Mouse (Mus musculus) hindbrain, embryonic 16.5 days (tissue): ENCODE measurements around the gene Dusp15. TPM values are rescaled to one million over a fixed set of nuclear protein-coding genes. Genes with fewer than 3 reads are reported as not detected.

Experiments
- ATAC-seq: fragments of 200-750 bp; cut with Nextera tagmentation; 2 replicates; pipeline ENCODE4 v1.8.0; 2017; ENCODE audit warnings: moderate TSS enrichment, moderate library complexity
- H3K27ac ChIP-seq: fragments of 300-500 bp; sonication (generic); 2 replicates; pipeline ENCODE4 v1.5.1; 2014; ENCODE audit warnings: low read depth, mild to moderate bottlenecking, control low read depth, low read length, moderate library complexity
- H3K27me3 ChIP-seq: fragments of 300-500 bp; sonication (generic); replicated peaks from 2 replicates; pipeline ENCODE4 v1.6.1; 2014; ENCODE audit warnings: low read length; ENCODE audit not compliant: control insufficient read depth, insufficient read depth
- H3K36me3 ChIP-seq: fragments of 300-500 bp; sonication (generic); 2 replicates; pipeline ENCODE4 v1.6.1; 2014; ENCODE audit warnings: mild to moderate bottlenecking, low read length, moderate library complexity, mixed read lengths; ENCODE audit not compliant: control insufficient read depth, insufficient read depth
- H3K4me1 ChIP-seq: fragments of 300-500 bp; sonication (generic); 2 replicates; pipeline ENCODE4 v1.6.1; 2014; ENCODE audit warnings: low read depth, low read length; ENCODE audit not compliant: control insufficient read depth, insufficient read depth
- H3K4me2 ChIP-seq: fragments of 300-500 bp; sonication (generic); 2 replicates; pipeline ENCODE4 v1.6.1; 2014; ENCODE audit warnings: mild to moderate bottlenecking, low read length, control low read depth, moderate library complexity
- H3K4me3 ChIP-seq: fragments of 300-500 bp; sonication (generic); 2 replicates; pipeline ENCODE4 v1.5.1; 2014; ENCODE audit warnings: mild to moderate bottlenecking, low read length, control low read depth, moderate library complexity
- H3K9ac ChIP-seq: fragments of 300-500 bp; sonication (generic); 2 replicates; pipeline ENCODE4 v1.6.1; 2014; ENCODE audit warnings: low read depth, mild to moderate bottlenecking, control low read depth, low read length, moderate library complexity
- H3K9me3 ChIP-seq: fragments of 300-500 bp; sonication (generic); 2 replicates; pipeline ENCODE4 v1.6.1; 2014; ENCODE audit warnings: mild to moderate bottlenecking, low read length, moderate library complexity; ENCODE audit not compliant: control insufficient read depth
- WGBS: fragments of 180-500 bp; shearing (Covaris S2); extraction: QIAGEN DNeasy Blood & Tissue Kit; methylation state at CpG from one replicate; pipeline ENCODE4 v1.1.7; 2014; 5-methylcytosine and 5-hydroxymethylcytosine counted together
- polyA plus RNA-seq: library from polyadenylated mRNA; unstranded; fragments of >200 nt; fragmentation: Nextera tagmentation; extraction: Ambion mirVana; gene quantifications from 2 replicates; pipeline ENCODE4 v1.2.1, GENCODE M21; 2015

The Dusp15 gene
- polyA plus RNA-seq, 1 experiment from 2014 or later = 13.6 TPM

- peak; percentile 27; the same call in 1 of the 2 replicates for ATAC-seq
- peak overlapping the region; percentile 84 for H3K27ac ChIP-seq
- no peaks in the 10 kb centered on the region for H3K9me3 ChIP-seq
- 10% methylated on average over 13 of the region's 13 CpGs for WGBS
- peak overlapping the region; percentile 95 for H3K9ac ChIP-seq
- peaks cover 14% of the 10 kb centered on the region for H3K4me1 ChIP-seq
- no peaks in the 10 kb centered on the region; the same call in 1 of the 2 replicates for H3K27me3 ChIP-seq
- H3K4me3 ChIP-seq = peak overlapping the region; percentile 85
- peak overlapping the region; percentile 86 for H3K4me2 ChIP-seq
- no peaks in the 10 kb centered on the region for H3K36me3 ChIP-seq
Measured at GRCm38 (mm10) chr2:152951850-152952720, 587 bp upstream of the Dusp15 start.

DNA sequence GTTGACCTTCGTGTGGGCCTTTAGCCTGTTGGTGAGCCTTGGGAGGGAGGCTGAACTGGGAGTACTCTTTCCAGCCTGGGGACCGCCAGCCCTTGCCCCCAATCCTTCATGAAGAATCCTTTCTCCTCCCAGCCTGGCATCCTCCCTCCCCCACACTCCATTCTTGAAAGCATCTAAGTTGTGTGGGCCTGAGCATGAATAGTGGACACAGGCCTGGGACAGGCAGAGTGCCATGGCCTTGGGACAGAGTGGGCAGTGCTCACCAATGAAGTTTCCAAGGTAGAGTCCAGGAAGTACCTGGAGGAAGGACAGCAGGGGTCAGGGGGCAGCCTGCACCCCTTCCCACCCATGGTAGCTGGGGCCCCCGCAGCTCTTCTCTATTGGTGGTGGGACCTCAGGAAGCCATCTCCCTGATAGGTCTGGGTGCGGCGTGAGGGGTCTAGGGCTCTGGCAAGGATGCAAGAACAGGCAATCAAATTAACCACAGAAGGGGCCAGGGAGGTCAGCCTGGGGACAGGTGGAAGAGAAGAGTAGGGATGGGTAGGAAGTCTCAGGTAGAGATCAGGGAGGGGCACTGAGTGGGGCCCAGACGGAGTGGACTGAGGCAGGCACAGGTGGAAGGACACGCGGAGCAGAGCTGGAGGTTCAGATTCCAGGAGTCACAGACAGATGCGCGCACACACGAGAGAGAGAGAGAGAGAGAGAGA, 987 bp downstream of the Dusp15 start:
- ATAC-seq = no peak
- Histone ChIP-seq H3K4me3 (peak overlapping the region; percentile 85), H3K9ac (peak overlapping the region; percentile 95), H3K27me3 (peaks cover under 1% of the 10 kb centered on the region), H3K4me2 (peak overlapping the region; percentile 86), H3K27ac (no peak overlapping the region), H3K4me1 (peaks cover 14% of the 10 kb centered on the region), H3K9me3 (no peaks in the 10 kb centered on the region), H3K36me3 (no peaks in the 10 kb centered on the region)
- WGBS = 36% methylated on average over 11 of the region's 11 CpGs

DNA sequence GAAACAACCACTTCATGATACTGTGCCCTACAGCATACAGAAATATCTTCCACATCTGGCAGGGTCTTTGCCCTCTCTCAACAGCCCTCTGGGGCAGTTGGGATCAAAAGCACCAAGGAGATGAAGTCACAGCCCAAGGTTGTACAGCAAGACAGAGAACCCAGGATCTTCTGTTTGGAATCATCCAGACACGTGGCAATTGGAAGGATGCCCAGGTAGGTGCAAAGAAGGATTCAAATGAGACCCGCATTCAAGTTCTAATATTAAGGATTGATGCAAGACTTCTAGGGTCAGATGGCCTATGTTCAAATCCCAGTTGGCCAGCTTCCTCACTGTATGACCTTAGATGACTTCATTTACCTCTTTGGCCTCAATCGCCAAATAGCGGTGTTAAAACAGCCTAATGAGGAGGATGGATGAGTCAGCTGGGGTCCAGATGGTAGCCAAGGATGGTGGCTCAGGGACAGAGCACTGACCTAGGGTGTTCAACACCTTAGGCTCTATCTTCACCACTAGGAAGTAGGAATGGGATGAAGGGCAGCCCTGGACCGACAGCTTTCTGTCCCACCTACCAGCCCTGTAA, 3.0 kb downstream of the Dusp15 start:
- peaks cover 15% of the 10 kb centered on the region for H3K27me3 ChIP-seq

DNA sequence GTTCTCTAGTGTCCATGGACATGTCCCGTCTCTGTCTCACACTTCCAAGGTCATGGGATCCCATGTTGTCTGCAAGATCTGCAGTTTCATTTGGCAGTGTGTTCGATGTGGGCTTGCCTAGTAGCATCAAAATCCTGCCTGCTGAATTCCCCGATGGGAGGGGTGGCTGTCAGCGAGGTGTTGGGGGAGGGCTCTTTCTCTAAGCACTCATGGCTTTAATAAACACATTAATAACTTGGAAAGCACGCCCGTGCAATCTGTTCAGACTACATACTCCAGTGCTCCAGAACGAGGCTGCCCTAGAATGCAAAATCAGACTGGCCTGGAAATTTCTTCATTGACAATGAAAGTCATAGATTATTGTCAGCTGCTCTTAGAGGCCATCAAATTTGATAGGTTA, 4.4 kb downstream of the Dusp15 start:
- Histone ChIP-seq H3K27me3 (peaks cover 23% of the 10 kb centered on the region), H3K4me1 (peaks cover 24% of the 10 kb centered on the region), H3K4me3 (no peak overlapping the region), H3K9me3 (no peaks in the 10 kb centered on the region), H3K9ac (no peak overlapping the region), H3K27ac (no peak overlapping the region), H3K4me2 (no peak overlapping the region), H3K36me3 (no peaks in the 10 kb centered on the region)
- WGBS = 36% methylated on average over 7 of the region's 7 CpGs
- no peak for ATAC-seq

More for the DNA sequence above, 3.0 kb downstream of the Dusp15 start:
- Histone ChIP-seq H3K27ac (no peak overlapping the region), H3K4me1 (peaks cover 14% of the 10 kb centered on the region), H3K9me3 (no peaks in the 10 kb centered on the region), H3K36me3 (no peaks in the 10 kb centered on the region), H3K4me2 (no peak overlapping the region), H3K9ac (no peak overlapping the region), H3K4me3 (no peak overlapping the region)
- WGBS = 86% methylated on average over 5 of the region's 5 CpGs
- ATAC-seq = no peak

- H3K9ac ChIP-seq = no peak overlapping the region
- no peaks in the 10 kb centered on the region for H3K36me3 ChIP-seq
- no peak overlapping the region for H3K4me3 ChIP-seq
- WGBS = 66% methylated on average over 9 of the region's 9 CpGs
- peaks cover 33% of the 10 kb centered on the region for H3K27me3 ChIP-seq
- no peak for ATAC-seq
- H3K4me1 ChIP-seq = peaks cover 13% of the 10 kb centered on the region
- no peak overlapping the region for H3K27ac ChIP-seq
- no peak overlapping the region for H3K4me2 ChIP-seq
- H3K9me3 ChIP-seq = no peaks in the 10 kb centered on the region
Measured at GRCm38 (mm10) chr2:152944013-152944412, 7.5 kb downstream of the Dusp15 start.

DNA sequence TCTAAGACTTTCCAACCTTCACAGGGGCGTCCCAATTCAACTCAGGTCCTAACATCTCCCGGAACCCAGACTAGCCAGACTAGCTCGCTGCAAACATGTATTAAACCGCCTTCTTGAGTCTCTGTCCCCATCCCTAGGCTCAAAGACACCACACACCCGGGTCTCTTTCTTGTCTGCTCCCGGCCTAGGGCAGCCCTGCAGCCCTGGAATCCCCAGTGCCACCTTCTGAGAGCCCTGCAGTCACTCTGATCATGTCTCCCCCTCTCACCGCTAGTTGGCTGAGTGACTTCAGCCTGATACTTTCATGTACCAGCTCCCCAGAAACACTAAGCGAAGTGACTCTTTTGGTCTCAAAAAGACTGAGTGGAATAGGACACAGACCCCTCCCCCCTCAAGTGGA, 7.9 kb downstream of the Dusp15 start:
- Histone ChIP-seq H3K27ac (no peak overlapping the region), H3K27me3 (peaks cover 33% of the 10 kb centered on the region), H3K4me2 (peak overlapping the region; percentile 91), H3K4me1 (peaks cover 13% of the 10 kb centered on the region), H3K4me3 (peak overlapping the region; percentile 48), H3K36me3 (no peaks in the 10 kb centered on the region), H3K9me3 (no peaks in the 10 kb centered on the region), H3K9ac (peak overlapping the region; percentile 67; the same call in 1 of the 2 replicates)
- no peak for ATAC-seq
- 6% methylated on average over 8 of the region's 8 CpGs for WGBS

- peak overlapping the region; percentile 48 for H3K4me3 ChIP-seq
- 0 out of 2 replicates have a peak, but pooled peaks have one; percentile 16 for ATAC-seq
- peaks cover 13% of the 10 kb centered on the region for H3K4me1 ChIP-seq
- H3K9me3 ChIP-seq = no peaks in the 10 kb centered on the region
- no peak overlapping the region for H3K27ac ChIP-seq
- H3K9ac ChIP-seq = peak overlapping the region; percentile 67
- H3K27me3 ChIP-seq = peaks cover 33% of the 10 kb centered on the region
- H3K36me3 ChIP-seq = no peaks in the 10 kb centered on the region
- WGBS = under 1% methylated on average over 58 of the region's 65 CpGs
- H3K4me2 ChIP-seq = peak overlapping the region; percentile 91
Measured at GRCm38 (mm10) chr2:152942898-152943515, 8.5 kb downstream of the Dusp15 start.

DNA sequence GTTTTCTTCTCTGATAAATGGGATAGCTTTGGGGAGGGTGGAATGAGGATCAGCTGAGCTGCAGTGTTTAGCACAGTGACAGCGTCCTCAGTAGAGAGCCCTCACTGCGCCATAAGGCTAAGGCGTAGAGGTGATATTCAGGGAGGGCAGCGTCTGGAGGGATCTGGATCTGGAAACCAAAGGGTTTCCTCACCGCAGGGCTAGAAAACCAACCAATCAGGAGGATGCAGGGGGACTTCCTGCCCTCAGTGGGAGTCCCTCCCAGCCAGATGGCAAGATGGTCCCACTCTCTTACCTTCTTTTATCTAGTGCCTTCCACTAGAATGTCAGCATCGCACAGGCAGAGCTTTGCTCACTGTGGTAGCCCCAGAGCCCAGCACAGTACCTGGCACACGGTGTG, 9.7 kb downstream of the Dusp15 start:
- Histone ChIP-seq H3K36me3 (no peaks in the 10 kb centered on the region), H3K9me3 (no peaks in the 10 kb centered on the region), H3K9ac (no peak overlapping the region), H3K27ac (no peak overlapping the region), H3K4me1 (peaks cover 13% of the 10 kb centered on the region), H3K4me2 (no peak overlapping the region), H3K27me3 (peaks cover 33% of the 10 kb centered on the region), H3K4me3 (no peak overlapping the region)
- 42% methylated on average over 7 of the region's 7 CpGs for WGBS
- ATAC-seq = no peak
